Mouse (Mus musculus) lung, adult 2 months (tissue): ENCODE measurements around the gene Cdkal1. TPM values are rescaled to one million over a fixed set of nuclear protein-coding genes. Genes with fewer than 3 reads are reported as not detected.

ENCODE experiments used
- DNase-seq: peaks from one replicate; pipeline ENCODE4 v3.0.0; 2022
- H3K4me1 ChIP-seq: fragments of 200-500 bp; 2 replicates; pipeline ENCODE4 v1.6.1; 2011; ENCODE audit warnings: low read length; ENCODE audit not compliant: control insufficient read depth, insufficient read depth
- H3K4me3 ChIP-seq: fragments of 200-500 bp; replicated peaks from 2 replicates; pipeline ENCODE3; 2011; ENCODE audit warnings: low read depth, mild to moderate bottlenecking, control low read depth, low read length; ENCODE audit errors: extremely low read depth
- CTCF ChIP-seq: fragments of 200-500 bp; IDR thresholded peaks from 2 replicates; pipeline ENCODE4 v1.5.1; 2011; ENCODE audit warnings: mild to moderate bottlenecking, low read length, control low read depth; ENCODE audit not compliant: insufficient read depth
- POLR2A ChIP-seq: fragments of 200-500 bp; IDR thresholded peaks from 2 replicates; pipeline ENCODE4 v1.6.1; 2011; ENCODE audit warnings: low read depth, mild to moderate bottlenecking, control low read depth, low read length, borderline replicate concordance; ENCODE audit errors: extremely low read depth
- WGBS: fragments of 180-500 bp; shearing (Covaris S2); methylation state at CpG from one replicate; pipeline ENCODE4 v1.1.7; 2018; 5-methylcytosine and 5-hydroxymethylcytosine counted together
- polyA plus RNA-seq: library from polyadenylated mRNA; depleted of rRNA; stranded (reverse); fragments of >200 nt; gene quantifications from 2 replicates; pipeline ENCODE4 v1.2.3, GENCODE M21; 2012

Gene Cdkal1
- polyA plus RNA-seq, 1 experiment: 2.6 TPM

DNA sequence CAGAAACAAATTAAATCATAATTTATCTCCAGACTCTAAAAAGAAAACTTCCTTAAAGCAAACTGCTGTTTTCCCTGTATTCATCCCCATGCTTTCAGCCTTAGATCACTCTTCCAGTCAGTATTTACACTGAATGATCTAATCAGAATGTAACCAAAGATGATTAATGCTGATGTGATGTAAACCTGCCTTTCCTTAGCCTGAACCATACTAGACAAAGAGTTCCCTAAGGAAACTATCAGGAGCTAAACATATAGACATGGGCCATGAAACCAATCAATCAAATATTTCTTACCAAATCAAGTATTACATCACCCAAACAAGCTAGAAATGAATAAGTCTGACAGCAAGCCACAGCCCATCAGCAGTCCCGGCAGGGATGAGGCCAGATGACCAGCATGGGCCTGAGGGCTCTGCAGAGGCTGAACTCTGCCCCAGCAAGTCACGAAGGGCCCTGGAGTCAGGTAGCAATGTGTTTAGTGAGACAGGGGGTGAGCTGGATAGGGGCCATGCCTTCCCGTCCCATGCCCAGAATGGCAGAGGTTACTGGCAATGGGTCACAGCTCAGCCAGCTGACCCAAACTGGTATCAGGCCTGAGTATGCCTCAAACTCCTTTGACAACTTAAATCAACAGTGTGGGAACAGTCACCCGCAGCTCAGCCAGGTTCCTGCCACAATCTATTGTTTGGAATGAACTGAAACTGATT lies 350.5 kb downstream of the Cdkal1 start:
- no peak overlapping the region for H3K4me3 ChIP-seq
- 34% methylated on average over 4 of the region's 4 CpGs for WGBS
- no peak for DNase-seq
- H3K4me1 ChIP-seq: peaks cover 14% of the 10 kb centered on the region
- TF ChIP-seq CTCF: no peak
- no peak for TF ChIP-seq POLR2A

DNA sequence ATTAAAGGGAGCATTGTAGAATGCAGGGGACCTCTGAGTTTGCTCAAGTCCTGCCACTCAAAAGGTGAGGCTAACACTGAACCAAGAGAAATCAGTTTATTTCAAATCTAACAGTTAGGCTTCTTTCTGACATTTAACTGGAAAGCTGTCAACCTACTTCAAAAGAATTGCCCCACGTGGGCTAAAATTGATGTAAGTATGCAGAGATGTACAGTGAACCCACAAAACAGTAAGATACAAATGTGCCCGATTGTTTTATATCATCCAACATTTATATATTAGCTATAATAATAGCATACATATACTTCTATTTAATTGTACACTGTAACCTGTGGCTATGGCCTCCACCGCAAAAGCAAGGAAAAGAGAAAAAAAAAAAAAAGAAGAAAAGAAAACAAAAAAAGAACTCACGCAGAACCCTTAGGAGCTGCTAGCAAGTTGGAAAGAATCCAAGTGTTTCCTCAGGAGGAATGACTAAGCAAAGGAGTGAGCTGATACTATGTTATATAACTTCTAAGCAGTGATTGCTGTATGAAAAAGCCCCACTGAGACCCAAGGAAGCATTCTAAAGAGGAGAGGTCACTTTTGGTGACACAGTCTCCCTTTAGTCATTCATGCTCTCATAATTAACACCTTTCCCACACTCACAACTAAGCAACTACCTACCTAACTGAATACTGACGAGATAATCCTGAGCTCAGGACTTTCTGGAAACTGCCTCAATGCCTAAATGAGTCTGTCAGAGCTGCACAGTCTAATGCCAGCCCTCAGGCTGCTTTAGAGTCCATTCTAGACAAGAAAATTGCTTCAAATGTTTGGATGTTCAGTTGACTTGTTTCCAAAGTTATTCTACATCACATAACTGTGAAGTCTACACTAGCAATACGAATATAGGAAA lies 352.1 kb downstream of the Cdkal1 start:
- WGBS: 52% methylated on average over 6 of the region's 6 CpGs
- no peak for DNase-seq
- Histone ChIP-seq H3K4me3 (no peak overlapping the region), H3K4me1 (peaks cover 14% of the 10 kb centered on the region)
- TF ChIP-seq CTCF (no peak), POLR2A (no peak)

DNA sequence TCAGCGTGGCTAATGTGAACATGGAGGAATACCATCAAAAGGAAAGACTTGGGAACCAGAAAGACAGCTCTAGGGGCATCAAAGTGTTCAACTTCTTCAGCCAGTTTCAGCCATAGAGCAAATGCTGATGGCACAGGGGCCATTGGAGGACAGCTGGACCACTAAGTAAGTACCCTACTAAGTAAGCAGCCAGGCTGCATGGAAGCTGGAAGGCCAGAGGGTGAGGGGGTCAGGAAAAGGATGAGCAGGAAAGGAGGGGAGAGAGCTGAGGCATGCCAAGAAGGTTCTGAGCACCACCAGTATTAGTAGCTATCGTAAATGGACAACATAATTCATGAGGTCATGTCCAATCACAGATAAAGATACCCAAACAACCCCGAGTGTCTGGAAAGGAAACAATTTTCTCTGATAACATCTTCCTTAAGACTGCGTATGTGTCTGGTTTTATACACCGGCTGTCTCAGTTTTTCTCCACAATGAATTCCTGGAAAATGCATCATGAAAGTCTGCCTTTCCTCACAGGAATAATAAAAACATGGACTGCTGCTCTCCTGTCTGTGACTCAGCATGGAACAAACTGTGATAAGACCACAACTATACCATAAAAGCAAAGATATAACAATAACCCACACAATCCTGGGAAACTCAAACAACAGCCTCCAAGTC lies 352.9 kb downstream of the Cdkal1 start:
- Histone ChIP-seq H3K4me3 (no peak overlapping the region), H3K4me1 (peaks cover 14% of the 10 kb centered on the region)
- TF ChIP-seq CTCF: no peak
- TF ChIP-seq POLR2A: no peak
- no peak for DNase-seq
- 56% methylated on average over 5 of the region's 5 CpGs for WGBS

DNA sequence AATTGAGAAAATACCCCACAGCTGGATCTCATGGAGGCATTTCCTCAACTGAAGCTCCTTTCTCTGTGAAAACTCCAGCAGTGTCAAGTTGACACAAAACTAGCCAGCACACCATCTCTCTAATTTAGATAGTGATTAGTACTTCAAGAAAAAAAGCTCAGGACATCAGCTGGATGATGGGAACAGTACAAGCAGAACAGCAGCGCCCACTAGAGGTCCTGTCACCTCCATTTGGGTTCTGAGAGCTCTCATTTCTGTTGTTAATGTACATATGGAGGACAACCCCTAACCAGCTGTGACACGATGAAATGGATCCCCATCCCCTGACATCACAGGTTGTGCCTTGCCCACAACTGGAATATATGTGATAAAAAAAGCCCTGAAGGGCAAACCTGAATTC lies 354.3 kb downstream of the Cdkal1 start:
- TF ChIP-seq CTCF (no peak), POLR2A (no peak)
- DNase-seq: no peak
- H3K4me1 ChIP-seq: peaks cover 14% of the 10 kb centered on the region
- WGBS: 83% methylated on average over 2 of the region's 2 CpGs
- no peak overlapping the region for H3K4me3 ChIP-seq

DNA sequence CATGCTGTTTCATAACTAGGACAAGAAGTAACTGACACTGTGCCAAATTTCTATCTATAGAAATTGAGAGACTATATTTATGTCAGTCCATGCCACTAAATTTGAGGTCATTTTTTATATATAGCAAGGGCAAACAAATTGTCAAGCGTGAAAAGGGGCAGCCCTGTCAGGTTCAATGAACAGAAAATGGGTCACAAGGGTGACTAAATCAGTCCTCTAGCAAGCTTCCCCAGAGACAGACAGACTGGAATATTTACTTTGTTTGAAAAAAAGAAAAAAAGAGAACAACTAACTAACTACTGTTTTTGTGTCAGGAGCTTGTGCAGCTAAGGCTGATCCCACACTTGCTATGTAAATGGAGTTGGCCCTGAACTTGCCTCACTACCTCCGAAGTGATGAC lies 355.7 kb downstream of the Cdkal1 start:
- Histone ChIP-seq H3K4me1 (peaks cover 9% of the 10 kb centered on the region), H3K4me3 (no peak overlapping the region)
- no peak for DNase-seq
- 80% methylated on average over 2 of the region's 2 CpGs for WGBS
- no peak for TF ChIP-seq POLR2A
- TF ChIP-seq CTCF: no peak

DNA sequence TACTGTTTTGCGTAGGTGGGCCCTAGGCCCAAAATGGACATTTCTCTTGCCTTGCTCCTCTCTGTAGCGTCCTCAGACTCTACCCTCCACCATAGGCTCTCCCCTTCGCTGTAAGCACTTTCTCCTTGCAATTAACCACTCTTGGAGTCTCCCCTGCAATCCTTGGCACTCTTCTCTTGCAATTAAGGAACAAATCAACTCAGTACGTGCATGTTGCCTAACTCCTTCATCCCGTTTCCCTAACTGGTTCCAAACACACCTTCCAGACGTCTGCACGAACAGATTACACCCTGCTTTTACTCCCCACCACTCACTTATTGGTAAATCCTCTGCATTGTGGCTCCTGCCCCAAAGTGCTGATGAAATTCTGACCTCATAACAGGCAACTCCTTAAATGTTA lies 358.2 kb downstream of the Cdkal1 start:
- no peak overlapping the region for H3K4me3 ChIP-seq
- no peak for DNase-seq
- no peak for TF ChIP-seq CTCF
- TF ChIP-seq POLR2A: no peak
- no peaks in the 10 kb centered on the region for H3K4me1 ChIP-seq
- 73% methylated on average over 7 of the region's 7 CpGs for WGBS

DNA sequence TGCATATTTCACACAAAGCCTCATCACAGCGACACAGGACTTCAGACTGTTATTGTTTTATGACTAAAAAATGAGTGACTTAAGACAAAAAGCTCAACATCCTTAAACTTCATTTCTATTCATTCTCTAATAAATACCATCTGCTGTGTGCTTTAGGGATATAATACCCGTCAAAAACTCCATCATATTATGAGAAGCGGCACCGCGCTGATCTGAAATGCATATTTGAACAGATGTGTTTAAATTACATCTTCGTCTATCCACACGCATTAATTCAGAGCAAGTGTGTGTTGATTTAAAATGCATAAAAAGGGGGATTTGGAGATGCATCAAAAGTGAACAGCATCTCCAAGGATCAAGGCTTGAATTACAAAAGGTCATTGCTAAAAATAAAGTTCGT lies 365.1 kb downstream of the Cdkal1 start:
- H3K4me1 ChIP-seq: no peaks in the 10 kb centered on the region
- TF ChIP-seq CTCF (no peak), POLR2A (no peak)
- WGBS: 84% methylated on average over 8 of the region's 8 CpGs
- H3K4me3 ChIP-seq: no peak overlapping the region
- no peak for DNase-seq

DNA sequence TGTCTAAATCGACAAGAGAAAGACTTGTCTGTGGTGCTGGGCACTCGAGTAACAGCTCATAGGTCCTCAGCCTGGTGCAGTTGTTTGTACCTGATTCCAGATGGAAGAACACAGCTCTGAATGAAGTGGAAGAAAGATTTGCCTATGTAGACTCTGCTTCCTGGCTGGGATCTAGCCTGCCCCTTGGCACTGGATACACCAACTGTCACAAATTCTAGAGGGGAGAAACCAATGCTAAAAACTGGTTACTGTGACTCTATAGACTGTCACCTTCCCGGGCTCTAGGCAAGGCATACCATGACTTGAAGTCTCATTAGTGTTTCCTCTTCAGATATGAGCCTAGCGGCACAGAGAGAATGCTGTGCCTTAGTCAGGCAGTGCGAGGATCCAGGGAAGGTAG lies 366.0 kb downstream of the Cdkal1 start:
- TF ChIP-seq POLR2A: no peak
- no peak for TF ChIP-seq CTCF
- WGBS: 89% methylated on average over 5 of the region's 5 CpGs

DNA sequence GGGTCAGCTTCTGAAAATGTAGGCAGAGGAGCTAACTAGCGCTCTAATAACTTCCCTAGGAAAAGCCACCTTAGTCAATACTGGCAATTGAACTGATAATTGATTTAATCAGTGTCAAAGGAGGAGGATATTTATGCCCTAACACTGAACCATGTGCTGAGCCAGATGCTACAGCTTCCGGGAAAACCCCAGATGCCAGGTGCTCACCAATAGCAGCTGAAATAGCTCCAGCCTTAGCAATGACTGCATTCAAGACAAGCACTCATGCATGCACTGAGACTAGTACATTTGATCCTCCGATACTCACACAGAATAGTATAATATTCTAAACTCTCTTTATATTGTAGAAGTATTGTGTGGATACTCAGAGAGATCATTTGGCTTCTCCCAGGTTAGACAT lies 368.8 kb downstream of the Cdkal1 start:
- H3K4me3 ChIP-seq: no peak overlapping the region
- WGBS: 89% methylated on average over 3 of the region's 3 CpGs
- no peak for TF ChIP-seq CTCF

More for the DNA sequence above, 366.0 kb downstream of the Cdkal1 start:
- no peak for DNase-seq
- H3K4me3 ChIP-seq: no peak overlapping the region
- no peaks in the 10 kb centered on the region for H3K4me1 ChIP-seq

DNA sequence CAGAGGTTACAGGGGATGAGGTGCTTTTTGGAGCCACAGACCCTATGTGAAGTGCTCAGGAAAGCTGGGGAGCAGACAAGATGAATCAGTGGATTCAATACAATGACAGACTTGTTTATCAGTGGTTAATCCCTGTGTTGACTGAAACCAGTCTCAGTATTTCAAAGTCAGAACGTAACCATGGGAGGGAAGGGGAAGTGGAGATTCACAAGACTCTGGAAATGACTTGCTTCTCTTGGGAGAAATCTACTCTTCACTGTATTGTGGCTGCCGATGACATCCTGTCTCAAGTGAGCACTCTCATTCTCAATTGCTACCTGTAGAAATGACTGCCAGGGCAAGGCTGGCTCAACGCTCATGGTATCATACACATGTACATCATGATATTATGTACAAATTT lies 371.5 kb downstream of the Cdkal1 start:
- no peak for TF ChIP-seq POLR2A
- TF ChIP-seq CTCF: no peak
- DNase-seq: no peak
- no peak overlapping the region for H3K4me3 ChIP-seq
- no peaks in the 10 kb centered on the region for H3K4me1 ChIP-seq
- WGBS: 73% methylated on average over 3 of the region's 3 CpGs

More for the DNA sequence above, 368.8 kb downstream of the Cdkal1 start:
- DNase-seq: no peak
- no peaks in the 10 kb centered on the region for H3K4me1 ChIP-seq
